Mouse (Mus musculus): ENCODE measurements at regions not wholly inside any gene's neighbourhood (a gene's known extent, or its start where the extent isn't known, plus 50 kb on each side); places are given as distances from the start of the nearest gene placed in this dataset.

DNA sequence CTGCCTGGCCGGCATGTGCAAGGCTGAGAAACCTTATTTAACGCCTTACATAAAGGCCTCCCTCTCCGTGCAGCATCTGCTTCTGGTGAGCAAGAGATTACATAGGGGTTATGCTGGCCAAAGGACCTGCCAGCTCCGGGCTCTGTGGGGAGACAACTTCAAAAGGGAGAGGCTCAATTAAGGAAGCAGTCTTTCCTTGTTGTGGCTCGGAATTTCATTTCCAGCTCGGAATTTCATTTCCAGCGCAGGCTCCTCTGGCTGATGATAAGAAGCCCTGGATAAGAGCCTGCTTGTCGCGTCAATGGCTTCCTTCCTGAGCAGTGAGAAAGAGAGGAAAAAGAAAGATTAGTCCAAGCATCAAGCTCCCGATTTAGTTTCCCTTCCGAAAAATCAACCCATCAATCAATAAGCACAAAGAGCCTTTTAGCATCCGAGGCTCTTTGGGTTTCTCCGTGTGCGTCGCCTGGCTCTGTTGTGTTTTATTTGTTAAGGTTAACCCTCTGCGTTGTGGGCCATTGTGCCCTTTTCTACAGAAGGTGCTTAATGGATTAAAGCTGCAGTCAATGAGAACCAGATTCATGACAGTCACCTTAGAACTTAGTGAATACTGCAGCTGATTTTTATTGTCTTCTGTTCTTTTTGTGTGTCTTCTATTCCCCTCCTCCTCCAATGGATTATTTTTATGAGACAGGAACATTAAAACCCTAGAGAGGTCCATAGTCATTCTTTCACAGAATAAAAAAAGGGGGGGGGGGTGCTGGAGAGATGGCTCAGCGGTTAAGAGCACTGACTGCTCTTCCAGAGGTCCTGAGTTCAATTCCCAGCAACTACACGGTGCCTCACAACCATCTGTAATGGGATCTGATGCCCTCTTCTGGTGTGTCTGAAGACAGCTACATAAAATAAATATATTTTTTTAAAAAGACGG is 218.3 kb downstream of the Myo1b start:
- no peaks in the 10 kb centered on the region for H3K27me3 ChIP-seq (replicated peaks)
- H3K9ac ChIP-seq: no peak overlapping the region
- ATAC-seq (ENCODE audit: insufficient read depth, low FRiP score, low read depth): no peak
- WGBS: 23% methylated on average over 19 of the region's 19 CpGs
- no peaks in the 10 kb centered on the region for H3K9me3 ChIP-seq
- H3K27ac ChIP-seq: no peak overlapping the region
- peak overlapping the region; percentile 41 for H3K4me2 ChIP-seq
- H3K4me1 ChIP-seq: peaks cover 8% of the 10 kb centered on the region; the same call in 1 of the 2 replicates
- 0 out of 2 replicates have a peak overlapping the region, but pooled peaks have one; percentile 13 for H3K4me3 ChIP-seq (replicated peaks)
- no peaks in the 10 kb centered on the region for H3K36me3 ChIP-seq

DNA sequence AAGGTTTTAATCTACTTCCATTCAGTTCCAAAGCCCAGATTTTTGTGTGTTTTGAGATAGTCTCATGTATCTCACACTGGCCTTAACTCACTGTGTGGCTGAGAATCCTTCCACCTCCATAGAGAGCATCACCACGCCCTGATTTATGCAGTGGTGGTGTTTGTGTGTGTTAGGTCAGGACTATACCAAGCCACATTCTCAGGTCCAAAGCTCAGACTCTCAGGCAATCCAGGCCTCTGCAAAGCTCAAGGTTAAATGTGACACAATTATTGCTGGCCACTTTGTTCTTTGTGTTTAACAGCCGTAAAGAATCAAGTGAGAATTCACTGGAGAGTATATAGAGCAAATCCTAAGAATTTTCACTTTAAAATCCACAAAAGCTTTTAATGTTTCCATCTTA is 218.2 kb upstream of the Nabp1 start:
- Histone ChIP-seq H3K27me3 (replicated peaks) (no peaks in the 10 kb centered on the region), H3K4me3 (replicated peaks) (no peak overlapping the region), H3K4me1 (peaks cover 8% of the 10 kb centered on the region; the same call in 1 of the 2 replicates), H3K27ac (no peak overlapping the region), H3K36me3 (no peaks in the 10 kb centered on the region), H3K9ac (no peak overlapping the region), H3K9me3 (no peaks in the 10 kb centered on the region), H3K4me2 (no peak overlapping the region)
- 71% methylated on average over 2 of the region's 2 CpGs for WGBS
- ATAC-seq (ENCODE audit: insufficient read depth, low FRiP score, low read depth): no peak

DNA sequence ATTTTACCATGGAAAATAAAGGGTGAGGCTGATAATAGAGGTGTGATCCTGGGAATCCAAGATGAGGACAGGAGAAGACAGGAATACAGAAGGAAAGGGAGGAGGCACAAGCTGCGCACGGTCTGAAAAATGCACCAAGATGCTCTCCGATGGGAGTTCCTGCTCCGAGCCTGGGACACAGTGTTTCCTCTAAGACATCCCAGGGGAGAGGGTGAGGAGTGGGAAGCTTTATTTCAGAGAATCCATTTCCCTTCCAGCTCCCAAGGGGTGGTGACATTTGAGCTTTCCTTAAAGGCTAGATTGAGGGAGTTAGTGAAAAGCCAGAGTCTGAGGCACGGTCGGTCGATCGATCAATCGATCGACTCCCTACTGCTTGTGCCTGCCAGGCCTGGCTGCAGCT is 212.7 kb upstream of the Nabp1 start:
- WGBS: 91% methylated on average over 10 of the region's 10 CpGs
- no peak overlapping the region for H3K27ac ChIP-seq
- no peak overlapping the region for H3K9ac ChIP-seq
- no peaks in the 10 kb centered on the region for H3K36me3 ChIP-seq
- no peaks in the 10 kb centered on the region for H3K27me3 ChIP-seq (replicated peaks)
- H3K4me1 ChIP-seq: no peaks in the 10 kb centered on the region
- no peak for ATAC-seq (ENCODE audit: insufficient read depth, low FRiP score, low read depth)
- no peak overlapping the region for H3K4me3 ChIP-seq (replicated peaks)
- H3K4me2 ChIP-seq: no peak overlapping the region
- H3K9me3 ChIP-seq: no peaks in the 10 kb centered on the region

DNA sequence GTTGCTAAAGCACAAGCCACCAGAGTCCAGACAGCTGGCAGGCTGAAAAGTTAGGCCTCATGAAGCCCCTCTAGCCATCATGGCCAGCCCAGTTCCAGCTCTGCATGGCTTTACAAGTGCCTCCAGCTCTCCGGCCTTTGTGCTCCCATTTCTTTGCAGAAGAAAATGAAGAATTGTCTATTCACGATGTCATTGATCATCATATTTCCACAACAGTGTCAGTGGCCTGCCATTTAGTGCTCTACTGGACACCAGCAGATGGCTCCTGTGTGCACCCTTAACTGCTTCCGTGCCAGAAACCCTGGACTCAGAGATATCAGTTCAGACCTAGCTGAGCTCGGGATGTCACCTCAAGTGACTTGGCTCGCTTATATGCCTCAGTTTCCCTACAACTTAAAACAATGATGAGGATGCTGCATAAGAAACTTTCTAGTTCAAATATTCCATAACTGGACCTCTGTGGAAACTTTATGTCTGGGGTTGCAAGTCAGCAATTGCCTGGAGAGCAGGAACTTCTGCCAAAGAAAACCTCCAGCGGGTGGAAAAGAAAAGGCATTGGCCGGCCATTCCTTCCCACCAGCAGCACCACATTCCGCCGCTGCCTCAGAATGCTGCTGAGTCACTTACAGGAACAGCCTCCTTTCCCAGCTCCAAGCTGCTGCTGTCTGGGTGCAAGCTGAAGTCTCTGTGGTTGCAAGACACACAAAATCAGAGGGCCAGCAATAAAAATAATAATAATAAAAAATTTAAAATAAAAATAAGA is 211.4 kb upstream of the Nabp1 start:
- Histone ChIP-seq H3K36me3 (no peaks in the 10 kb centered on the region), H3K9me3 (no peaks in the 10 kb centered on the region), H3K27ac (no peak overlapping the region), H3K4me2 (no peak overlapping the region), H3K27me3 (replicated peaks) (no peaks in the 10 kb centered on the region), H3K4me3 (replicated peaks) (no peak overlapping the region), H3K4me1 (no peaks in the 10 kb centered on the region), H3K9ac (no peak overlapping the region)
- ATAC-seq (ENCODE audit: insufficient read depth, low FRiP score, low read depth): no peak
- 63% methylated on average over 9 of the region's 9 CpGs for WGBS

DNA sequence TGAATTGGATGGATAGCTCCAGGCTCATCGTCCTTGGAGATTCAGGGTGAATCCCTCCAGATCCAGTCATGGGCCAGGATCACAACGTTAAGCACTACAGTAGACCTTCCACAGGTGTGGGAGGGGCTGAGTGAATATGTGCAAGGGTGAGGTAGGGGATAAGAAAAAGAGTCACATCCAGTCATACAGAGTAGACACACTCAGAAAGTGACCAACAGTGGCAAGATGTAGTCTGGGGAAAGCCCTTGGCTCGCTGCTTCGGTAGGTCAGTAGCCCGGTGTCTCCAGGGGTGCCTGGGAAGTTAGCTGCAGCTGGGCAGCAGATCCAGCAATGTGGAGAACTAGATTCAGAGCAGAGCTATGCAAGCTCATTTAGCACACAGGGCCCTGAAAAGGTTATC is 210.7 kb upstream of the Nabp1 start:
- no peak overlapping the region for H3K4me3 ChIP-seq (replicated peaks)
- no peak overlapping the region for H3K9ac ChIP-seq
- H3K27me3 ChIP-seq (replicated peaks): no peaks in the 10 kb centered on the region
- no peaks in the 10 kb centered on the region for H3K36me3 ChIP-seq
- no peak overlapping the region for H3K4me2 ChIP-seq
- no peak overlapping the region for H3K27ac ChIP-seq
- H3K9me3 ChIP-seq: no peaks in the 10 kb centered on the region
- 79% methylated on average over 5 of the region's 5 CpGs for WGBS
- no peak for ATAC-seq (ENCODE audit: insufficient read depth, low FRiP score, low read depth)
- no peaks in the 10 kb centered on the region for H3K4me1 ChIP-seq

DNA sequence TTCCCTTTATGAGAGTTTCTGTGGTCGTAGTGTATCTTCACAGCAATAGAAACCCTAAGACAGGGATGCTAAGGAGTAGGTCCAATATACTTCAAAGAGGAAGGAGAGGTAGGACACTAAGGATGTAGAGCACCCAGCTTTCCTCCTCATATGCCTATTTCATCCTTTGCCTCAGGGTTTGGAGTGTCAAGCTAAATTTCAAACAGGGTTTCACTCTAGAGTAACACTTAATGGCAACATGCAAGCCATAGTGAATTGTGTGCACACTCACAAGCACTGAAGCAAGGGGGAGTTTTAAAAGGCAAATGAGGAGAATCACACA is 210.0 kb upstream of the Nabp1 start:
- Histone ChIP-seq H3K9ac (no peak overlapping the region), H3K9me3 (no peaks in the 10 kb centered on the region), H3K4me1 (no peaks in the 10 kb centered on the region), H3K27me3 (replicated peaks) (no peaks in the 10 kb centered on the region), H3K4me2 (no peak overlapping the region), H3K4me3 (replicated peaks) (no peak overlapping the region), H3K36me3 (no peaks in the 10 kb centered on the region), H3K27ac (no peak overlapping the region)
- no peak for ATAC-seq (ENCODE audit: insufficient read depth, low FRiP score, low read depth)
- 46% methylated on average over 1 of the region's 1 CpGs for whole genome bisulfite sequencing

DNA sequence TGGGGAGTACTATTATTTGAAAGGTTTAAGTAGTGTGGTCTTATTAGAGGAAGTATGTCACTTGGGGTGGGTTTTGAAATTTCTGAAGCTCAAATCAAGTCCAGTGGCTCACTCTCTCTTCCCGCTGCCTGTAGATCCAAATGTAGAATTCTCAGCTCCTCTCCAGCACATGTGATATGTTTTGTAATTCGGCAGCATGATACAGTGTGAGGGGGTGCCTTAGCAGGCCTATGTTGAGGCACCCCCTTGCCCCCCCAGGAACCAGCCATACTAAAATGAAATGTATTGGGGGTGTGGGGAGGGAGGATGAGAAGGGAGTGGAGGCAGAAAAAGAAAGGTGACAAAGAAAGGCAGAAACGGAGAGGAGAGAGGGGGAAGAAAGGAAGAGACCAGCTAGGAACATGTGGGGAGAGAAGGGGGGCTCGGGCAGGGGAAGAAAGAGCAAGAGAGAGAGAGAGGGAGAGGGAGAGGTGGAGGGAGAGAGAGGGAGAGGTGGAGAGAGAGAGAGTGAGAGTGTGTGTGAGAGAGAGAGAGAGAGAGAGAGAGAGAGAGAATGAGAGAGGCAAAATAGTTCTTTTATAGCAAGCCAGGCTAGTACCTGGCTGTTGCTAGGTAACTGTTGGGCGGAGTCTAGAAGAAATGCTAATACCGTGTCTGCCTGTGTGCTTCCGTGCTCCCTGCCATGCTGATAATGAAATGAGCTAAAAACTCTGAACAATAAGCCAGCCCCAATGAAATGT is 209.4 kb upstream of the Nabp1 start:
- Histone ChIP-seq H3K36me3 (no peaks in the 10 kb centered on the region), H3K9ac (no peak overlapping the region), H3K4me1 (no peaks in the 10 kb centered on the region), H3K27me3 (replicated peaks) (no peaks in the 10 kb centered on the region), H3K4me3 (replicated peaks) (no peak overlapping the region), H3K9me3 (no peaks in the 10 kb centered on the region), H3K27ac (no peak overlapping the region), H3K4me2 (no peak overlapping the region)
- 34% methylated on average over 7 of the region's 7 CpGs for WGBS
- ATAC-seq (ENCODE audit: insufficient read depth, low FRiP score, low read depth): no peak

DNA sequence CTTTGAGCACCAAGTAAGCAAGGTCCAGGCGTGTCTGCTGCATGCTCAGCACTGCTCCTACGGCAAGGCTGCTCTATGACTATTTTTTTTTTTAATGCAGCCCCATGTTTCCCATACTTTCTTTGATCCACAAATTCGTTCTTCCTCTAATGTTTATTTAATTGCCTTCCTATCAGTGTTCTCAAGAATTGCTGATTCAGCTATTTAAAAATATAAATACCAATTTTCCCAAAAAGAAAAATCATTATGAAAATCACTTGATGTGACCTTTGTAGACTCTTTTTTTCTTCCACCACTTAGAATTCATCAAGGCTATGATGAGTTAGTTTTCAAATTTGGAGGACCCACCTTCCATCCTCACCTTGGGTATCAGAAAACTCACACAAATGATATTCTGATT is 208.5 kb upstream of the Nabp1 start:
- 72% methylated on average over 3 of the region's 3 CpGs for WGBS
- H3K4me1 ChIP-seq: no peaks in the 10 kb centered on the region
- H3K4me2 ChIP-seq: no peak overlapping the region
- no peaks in the 10 kb centered on the region for H3K36me3 ChIP-seq
- H3K27ac ChIP-seq: no peak overlapping the region
- no peaks in the 10 kb centered on the region for H3K9me3 ChIP-seq
- no peak overlapping the region for H3K4me3 ChIP-seq (replicated peaks)
- no peaks in the 10 kb centered on the region for H3K27me3 ChIP-seq (replicated peaks)
- no peak for ATAC-seq (ENCODE audit: insufficient read depth, low FRiP score, low read depth)
- no peak overlapping the region for H3K9ac ChIP-seq

DNA sequence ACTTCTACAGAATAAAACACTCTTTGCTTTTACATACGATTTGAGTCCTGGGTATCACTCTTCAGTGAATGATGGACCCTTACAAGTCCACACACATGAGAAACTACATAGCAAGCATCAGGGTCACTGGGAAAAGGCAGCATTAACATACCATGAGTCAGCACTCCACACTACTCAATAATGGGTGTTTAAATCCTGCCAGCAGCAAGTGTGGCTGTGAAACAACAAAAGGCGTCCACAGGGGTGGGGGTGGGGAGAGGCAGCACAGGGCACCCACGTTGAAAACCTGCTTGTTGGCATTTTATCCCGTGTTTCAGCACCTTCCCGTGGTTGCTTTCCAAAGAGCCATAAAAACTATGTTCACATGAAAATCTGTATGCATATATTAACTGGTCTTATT is 204.0 kb upstream of the Nabp1 start:
- H3K27me3 ChIP-seq (replicated peaks): no peaks in the 10 kb centered on the region
- no peaks in the 10 kb centered on the region for H3K9me3 ChIP-seq
- no peak overlapping the region for H3K4me2 ChIP-seq
- 80% methylated on average over 5 of the region's 5 CpGs for WGBS
- H3K4me3 ChIP-seq (replicated peaks): no peak overlapping the region
- no peak overlapping the region for H3K27ac ChIP-seq
- no peaks in the 10 kb centered on the region for H3K36me3 ChIP-seq
- ATAC-seq (ENCODE audit: insufficient read depth, low FRiP score, low read depth): no peak
- no peak overlapping the region for H3K9ac ChIP-seq
- H3K4me1 ChIP-seq: peaks cover 13% of the 10 kb centered on the region

DNA sequence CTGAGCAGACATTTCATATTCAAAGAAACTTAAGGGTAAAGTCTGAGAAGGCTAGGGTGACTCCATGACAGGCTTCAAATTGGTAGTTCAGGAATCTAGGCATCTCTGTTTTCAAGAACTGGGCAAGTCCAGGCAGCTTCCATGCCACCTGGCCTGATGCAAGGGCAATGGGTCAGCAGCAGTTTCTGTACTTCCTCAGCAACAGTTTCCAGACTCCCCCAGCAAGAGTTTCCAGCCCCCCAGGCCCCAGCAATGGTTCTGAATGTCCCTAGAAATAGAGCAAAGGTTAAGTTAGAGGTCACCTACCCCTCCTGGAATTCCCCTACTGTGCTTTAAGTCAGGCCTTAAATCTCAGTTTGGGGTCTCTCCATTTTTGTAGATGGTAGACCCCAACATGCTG is 203.6 kb upstream of the Nabp1 start:
- H3K4me1 ChIP-seq: peaks cover 13% of the 10 kb centered on the region
- H3K27me3 ChIP-seq (replicated peaks): no peaks in the 10 kb centered on the region
- ATAC-seq (ENCODE audit: insufficient read depth, low FRiP score, low read depth): no peak
- no peak overlapping the region for H3K27ac ChIP-seq
- H3K36me3 ChIP-seq: no peaks in the 10 kb centered on the region
- no peak overlapping the region for H3K4me3 ChIP-seq (replicated peaks)
- H3K9me3 ChIP-seq: no peaks in the 10 kb centered on the region
- H3K4me2 ChIP-seq: no peak overlapping the region
- H3K9ac ChIP-seq: no peak overlapping the region

DNA sequence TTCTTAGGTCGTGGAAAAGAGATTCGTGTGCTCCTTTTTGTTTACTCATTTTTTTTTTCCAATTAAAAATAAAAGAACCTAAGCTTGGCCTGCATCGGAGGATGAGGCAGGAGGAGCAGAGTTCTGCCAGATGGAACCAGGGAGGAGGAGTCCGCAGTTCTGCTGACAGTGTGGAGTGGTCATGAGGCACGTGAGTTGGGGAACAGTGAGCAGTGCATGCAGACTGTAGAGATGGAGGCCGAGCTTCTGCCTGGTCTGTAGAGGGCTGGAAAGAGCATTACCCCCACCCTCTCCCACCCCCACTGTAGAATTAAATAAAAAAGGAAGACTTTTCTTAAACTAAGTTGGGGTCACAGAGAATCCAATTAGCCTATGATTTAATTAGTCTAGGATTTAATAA is 202.5 kb upstream of the Nabp1 start:
- H3K4me3 ChIP-seq (replicated peaks): no peak overlapping the region
- no peak overlapping the region for H3K27ac ChIP-seq
- H3K4me1 ChIP-seq: peaks cover 13% of the 10 kb centered on the region
- H3K36me3 ChIP-seq: no peaks in the 10 kb centered on the region
- H3K4me2 ChIP-seq: no peak overlapping the region
- H3K9me3 ChIP-seq: no peaks in the 10 kb centered on the region
- WGBS: 72% methylated on average over 6 of the region's 6 CpGs
- H3K27me3 ChIP-seq (replicated peaks): no peaks in the 10 kb centered on the region
- ATAC-seq (ENCODE audit: insufficient read depth, low FRiP score, low read depth): no peak
- H3K9ac ChIP-seq: no peak overlapping the region

Measured in stomach, embryonic 15.5 days (tissue).